Mouse (Mus musculus): ENCODE measurements around the gene Slc38a9.

DNA sequence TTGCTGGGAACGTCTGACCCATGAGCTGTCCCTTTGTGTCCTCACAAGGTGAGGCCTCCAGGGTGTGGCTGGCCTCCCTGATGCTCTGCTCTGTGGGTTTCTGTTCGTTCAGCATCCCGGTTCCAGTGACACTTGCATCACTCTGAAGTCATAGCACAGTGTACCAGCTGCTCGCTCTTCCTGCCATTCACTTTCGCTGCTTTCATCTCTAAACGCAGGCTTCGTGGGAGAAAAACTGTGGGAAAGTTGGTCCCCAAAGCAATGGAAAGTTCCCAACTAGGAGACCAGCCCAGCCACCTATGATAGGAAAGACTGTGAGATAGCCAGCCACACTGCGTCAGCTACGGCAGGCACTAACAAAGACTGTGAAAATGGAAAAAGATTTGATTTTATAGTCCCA lies 96.8 kb downstream of the Slc38a9 start:
- no peak for TF ChIP-seq POLR2A (IDR thresholded peaks at IDR 0.05; ENCODE audit: insufficient read length, low read depth)
- TF ChIP-seq MAX (IDR thresholded peaks at IDR 0.05; ENCODE audit: low read depth) = no peak
- no peak for TF ChIP-seq POLR2AphosphoS2 (IDR thresholded peaks at IDR 0.05; ENCODE audit: insufficient read length, low read depth)

Measured in myocyte (in vitro differentiated cells).